Mouse (Mus musculus) neural tube, embryonic 13.5 days (tissue): ENCODE measurements around the gene Ptpn14. TPM values are rescaled to one million over a fixed set of nuclear protein-coding genes. Genes with fewer than 3 reads are reported as not detected.

Source experiments
- ATAC-seq: fragments of 200-750 bp; cut with Nextera tagmentation; 2 replicates; pipeline ENCODE4 v1.8.0; 2017; ENCODE audit warnings: low read depth, mild to moderate bottlenecking, moderate TSS enrichment, moderate library complexity
- H3K27ac ChIP-seq: fragments of 300-500 bp; sonication (generic); replicated peaks from 2 replicates; pipeline ENCODE4 v1.5.1; 2015; ENCODE audit warnings: moderate library complexity, mild to moderate bottlenecking, inconsistent platforms
- H3K27me3 ChIP-seq: fragments of 300-500 bp; sonication (generic); 2 replicates; pipeline ENCODE4 v1.6.1; 2015; ENCODE audit warnings: mild to moderate bottlenecking, inconsistent platforms
- H3K36me3 ChIP-seq: fragments of 300-500 bp; sonication (generic); 2 replicates; pipeline ENCODE4 v1.6.1; 2015; ENCODE audit warnings: mild to moderate bottlenecking, inconsistent platforms
- H3K4me1 ChIP-seq: fragments of 300-500 bp; sonication (generic); replicated peaks from 2 replicates; pipeline ENCODE4 v1.6.1; 2015; ENCODE audit warnings: inconsistent platforms
- H3K4me2 ChIP-seq: fragments of 300-500 bp; sonication (generic); 2 replicates; pipeline ENCODE4 v1.6.1; 2015; ENCODE audit warnings: inconsistent platforms, mild to moderate bottlenecking, moderate library complexity
- H3K4me3 ChIP-seq: fragments of 300-500 bp; sonication (generic); 2 replicates; pipeline ENCODE4 v1.5.1; 2015; ENCODE audit warnings: mild to moderate bottlenecking, inconsistent platforms
- H3K9ac ChIP-seq: fragments of 300-500 bp; sonication (generic); 2 replicates; pipeline ENCODE4 v1.6.1; 2015; ENCODE audit warnings: moderate library complexity, mild to moderate bottlenecking, inconsistent platforms
- H3K9me3 ChIP-seq: fragments of 300-500 bp; sonication (generic); 2 replicates; pipeline ENCODE4 v1.6.1; 2016; ENCODE audit warnings: inconsistent platforms
- WGBS: fragments of 180-500 bp; shearing (Covaris S2); methylation state at CpG from one replicate; pipeline ENCODE4 v1.1.7; 2015; 5-methylcytosine and 5-hydroxymethylcytosine counted together
- polyA plus RNA-seq: library from polyadenylated mRNA; unstranded; fragments of >200 nt; fragmentation: Nextera tagmentation; extraction: Ambion mirVana; gene quantifications from 2 replicates; pipeline ENCODE4 v1.2.1, GENCODE M21; 2015

Ptpn14 gene
- polyA plus RNA-seq, 1 experiment from 2014 or later = 1.9 TPM

GRCm38 (mm10) chr1:189778343-189778742, 50.3 kb downstream of the Ptpn14 start:
- Histone ChIP-seq H3K9ac (no peak overlapping the region), H3K27me3 (no peaks in the 10 kb centered on the region), H3K4me2 (no peak overlapping the region), H3K4me1 (peaks cover 12% of the 10 kb centered on the region), H3K36me3 (no peaks in the 10 kb centered on the region), H3K4me3 (no peak overlapping the region), H3K27ac (no peak overlapping the region), H3K9me3 (no peaks in the 10 kb centered on the region)
- 60% methylated on average over 5 of the region's 5 CpGs for WGBS
- no peak for ATAC-seq

GRCm38 (mm10) chr1:189779226-189779625, 51.2 kb downstream of the Ptpn14 start:
- no peak for ATAC-seq
- Histone ChIP-seq H3K36me3 (no peaks in the 10 kb centered on the region), H3K27me3 (no peaks in the 10 kb centered on the region), H3K4me2 (no peak overlapping the region), H3K4me3 (no peak overlapping the region), H3K27ac (no peak overlapping the region), H3K9ac (no peak overlapping the region), H3K4me1 (peaks cover 12% of the 10 kb centered on the region), H3K9me3 (no peaks in the 10 kb centered on the region)
- WGBS = 46% methylated on average over 3 of the region's 3 CpGs

GRCm38 (mm10) chr1:189781721-189782345, 53.8 kb downstream of the Ptpn14 start:
- Histone ChIP-seq H3K36me3 (no peaks in the 10 kb centered on the region), H3K9ac (no peak overlapping the region), H3K9me3 (no peaks in the 10 kb centered on the region), H3K27ac (no peak overlapping the region), H3K4me3 (no peak overlapping the region), H3K4me2 (no peak overlapping the region), H3K4me1 (peaks cover 24% of the 10 kb centered on the region), H3K27me3 (no peaks in the 10 kb centered on the region)
- 76% methylated on average over 10 of the region's 10 CpGs for WGBS
- ATAC-seq = no peak

- 82% methylated on average over 6 of the region's 6 CpGs for WGBS
- ATAC-seq = no peak
- Histone ChIP-seq H3K4me1 (peaks cover 18% of the 10 kb centered on the region), H3K27ac (no peak overlapping the region), H3K4me2 (no peak overlapping the region), H3K9me3 (no peaks in the 10 kb centered on the region), H3K27me3 (no peaks in the 10 kb centered on the region), H3K9ac (no peak overlapping the region), H3K4me3 (no peak overlapping the region), H3K36me3 (no peaks in the 10 kb centered on the region)
Observed at GRCm38 (mm10) chr1:189782709-189783108, 54.6 kb downstream of the Ptpn14 start.

GRCm38 (mm10) chr1:189784503-189784902, 56.4 kb downstream of the Ptpn14 start:
- no peak overlapping the region for H3K4me3 ChIP-seq
- H3K4me2 ChIP-seq = no peak overlapping the region
- no peak overlapping the region for H3K27ac ChIP-seq
- peaks cover 16% of the 10 kb centered on the region; the same call in 1 of the 2 replicates for H3K4me1 ChIP-seq
- H3K36me3 ChIP-seq = no peaks in the 10 kb centered on the region
- WGBS = 83% methylated on average over 7 of the region's 7 CpGs
- no peak overlapping the region for H3K9ac ChIP-seq
- H3K9me3 ChIP-seq = no peaks in the 10 kb centered on the region
- no peaks in the 10 kb centered on the region for H3K27me3 ChIP-seq
- no peak for ATAC-seq

- no peaks in the 10 kb centered on the region for H3K9me3 ChIP-seq
- 58% methylated on average over 26 of the region's 26 CpGs for WGBS
- H3K9ac ChIP-seq = no peak overlapping the region
- H3K27ac ChIP-seq = no peak overlapping the region
- H3K27me3 ChIP-seq = no peaks in the 10 kb centered on the region
- H3K36me3 ChIP-seq = no peaks in the 10 kb centered on the region
- peaks cover 20% of the 10 kb centered on the region; the same call in 1 of the 2 replicates for H3K4me1 ChIP-seq
- no peak for ATAC-seq
- H3K4me3 ChIP-seq = no peak overlapping the region
- H3K4me2 ChIP-seq = no peak overlapping the region
Observed at GRCm38 (mm10) chr1:189786707-189787485, 58.8 kb downstream of the Ptpn14 start.

- H3K9me3 ChIP-seq = no peaks in the 10 kb centered on the region
- no peak overlapping the region for H3K27ac ChIP-seq
- no peak overlapping the region for H3K9ac ChIP-seq
- 53% methylated on average over 6 of the region's 6 CpGs for WGBS
- H3K4me3 ChIP-seq = no peak overlapping the region
- no peak for ATAC-seq
- H3K4me2 ChIP-seq = no peak overlapping the region
- H3K36me3 ChIP-seq = no peaks in the 10 kb centered on the region
- no peaks in the 10 kb centered on the region for H3K27me3 ChIP-seq
- H3K4me1 ChIP-seq = peaks cover 29% of the 10 kb centered on the region; the same call in 1 of the 2 replicates
Observed at GRCm38 (mm10) chr1:189789545-189789944, 61.5 kb downstream of the Ptpn14 start.

- Histone ChIP-seq H3K27ac (no peak overlapping the region), H3K4me1 (peaks cover 22% of the 10 kb centered on the region; the same call in 1 of the 2 replicates), H3K4me3 (no peak overlapping the region), H3K27me3 (no peaks in the 10 kb centered on the region), H3K36me3 (no peaks in the 10 kb centered on the region), H3K4me2 (no peak overlapping the region), H3K9ac (no peak overlapping the region), H3K9me3 (no peaks in the 10 kb centered on the region)
- ATAC-seq = no peak
- WGBS = 57% methylated on average over 7 of the region's 7 CpGs
Observed at GRCm38 (mm10) chr1:189790666-189791065, 62.6 kb downstream of the Ptpn14 start.

GRCm38 (mm10) chr1:189791534-189792217, 63.6 kb downstream of the Ptpn14 start:
- Histone ChIP-seq H3K27ac (no peak overlapping the region), H3K9me3 (no peaks in the 10 kb centered on the region), H3K4me3 (no peak overlapping the region), H3K36me3 (no peaks in the 10 kb centered on the region), H3K27me3 (no peaks in the 10 kb centered on the region), H3K4me2 (no peak overlapping the region), H3K4me1 (peaks cover 26% of the 10 kb centered on the region), H3K9ac (no peak overlapping the region)
- no peak for ATAC-seq
- 61% methylated on average over 10 of the region's 10 CpGs for WGBS

GRCm38 (mm10) chr1:189792560-189793195, 64.6 kb downstream of the Ptpn14 start:
- H3K9ac ChIP-seq = no peak overlapping the region
- no peak overlapping the region for H3K27ac ChIP-seq
- ATAC-seq = no peak
- 81% methylated on average over 14 of the region's 14 CpGs for WGBS
- H3K9me3 ChIP-seq = no peaks in the 10 kb centered on the region
- no peaks in the 10 kb centered on the region for H3K36me3 ChIP-seq
- no peaks in the 10 kb centered on the region for H3K27me3 ChIP-seq
- H3K4me3 ChIP-seq = no peak overlapping the region
- no peak overlapping the region for H3K4me2 ChIP-seq
- H3K4me1 ChIP-seq = peaks cover 26% of the 10 kb centered on the region

- Histone ChIP-seq H3K9ac (no peak overlapping the region), H3K4me3 (no peak overlapping the region), H3K36me3 (no peaks in the 10 kb centered on the region), H3K9me3 (no peaks in the 10 kb centered on the region), H3K27me3 (no peaks in the 10 kb centered on the region), H3K4me2 (no peak overlapping the region), H3K27ac (no peak overlapping the region), H3K4me1 (peaks cover 26% of the 10 kb centered on the region)
- ATAC-seq = no peak
- WGBS = 84% methylated on average over 15 of the region's 15 CpGs
Observed at GRCm38 (mm10) chr1:189798949-189799348, 70.9 kb downstream of the Ptpn14 start.
